Mouse (Mus musculus) heart, embryonic 15.5 days (tissue): Measurements from ENCODE around the gene Usp3. TPM values are rescaled to one million over a fixed set of nuclear protein-coding genes. Genes with fewer than 3 reads are reported as not detected.

Experiments used
- ATAC-seq: fragments of 200-750 bp; cut with Nextera tagmentation; replicated peaks from 2 replicates; pipeline ENCODE4 v1.8.0; 2017; ENCODE audit warnings: low read depth, moderate TSS enrichment; ENCODE audit not compliant: insufficient number of reproducible peaks, insufficient read depth, low FRiP score
- H3K27ac ChIP-seq: fragments of 300-500 bp; sonication (generic); 2 replicates; pipeline ENCODE4 v1.5.1; 2015; ENCODE audit warnings: mild to moderate bottlenecking, inconsistent platforms
- H3K27me3 ChIP-seq: fragments of 300-500 bp; sonication (generic); 2 replicates; pipeline ENCODE4 v1.6.1; 2015; ENCODE audit warnings: inconsistent platforms
- H3K36me3 ChIP-seq: fragments of 300-500 bp; sonication (generic); 2 replicates; pipeline ENCODE4 v1.6.1; 2015; ENCODE audit warnings: mild to moderate bottlenecking, inconsistent platforms
- H3K4me1 ChIP-seq: fragments of 300-500 bp; sonication (generic); replicated peaks from 2 replicates; pipeline ENCODE4 v1.6.1; 2015; ENCODE audit warnings: inconsistent platforms
- H3K4me2 ChIP-seq: fragments of 300-500 bp; sonication (generic); 2 replicates; pipeline ENCODE4 v1.6.1; 2015; ENCODE audit warnings: inconsistent platforms, mild to moderate bottlenecking, moderate library complexity
- H3K4me3 ChIP-seq: fragments of 300-500 bp; sonication (generic); 2 replicates; pipeline ENCODE4 v1.5.1; 2015; ENCODE audit warnings: mild to moderate bottlenecking, inconsistent platforms
- H3K9ac ChIP-seq: fragments of 300-500 bp; sonication (generic); 2 replicates; pipeline ENCODE4 v1.6.1; 2015; ENCODE audit warnings: mild to moderate bottlenecking, inconsistent platforms
- H3K9me3 ChIP-seq: fragments of 300-500 bp; sonication (generic); replicated peaks from 2 replicates; pipeline ENCODE4 v1.6.1; 2016; ENCODE audit warnings: inconsistent platforms
- WGBS: fragments of 180-500 bp; shearing (Covaris S2); methylation state at CpG from one replicate; pipeline ENCODE4 v1.1.7; 2015; ENCODE audit warnings: mixed read lengths; 5-methylcytosine and 5-hydroxymethylcytosine counted together
- polyA plus RNA-seq: library from polyadenylated mRNA; unstranded; fragments of >200 nt; fragmentation: Nextera tagmentation; extraction: Ambion mirVana; gene quantifications from 2 replicates; pipeline ENCODE4 v1.2.1, GENCODE M21; 2015

The Usp3 gene
- polyA plus RNA-seq, 1 experiment from 2014 or later: 30.5 TPM

DNA sequence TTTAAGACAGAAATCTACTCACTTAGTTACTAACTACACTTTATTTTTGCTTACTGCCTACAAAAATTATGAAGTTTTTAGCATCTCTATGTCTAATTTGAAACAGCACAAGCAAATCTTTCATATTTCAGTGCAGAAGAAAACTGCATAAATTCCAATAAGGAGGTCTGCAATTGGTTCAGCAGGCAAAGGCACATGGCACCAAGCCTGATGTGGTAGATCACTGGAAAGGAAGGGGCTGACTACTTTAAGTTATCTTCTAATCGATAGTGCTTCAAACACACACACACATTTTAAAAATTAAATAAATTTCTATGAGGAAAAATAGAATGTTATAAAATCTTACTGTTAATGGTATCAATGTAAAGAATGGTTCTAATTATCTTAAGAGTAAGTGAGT is 5.9 kb downstream of the Usp3 start:
- no peak for ATAC-seq
- Histone ChIP-seq H3K4me2 (no peak overlapping the region), H3K27ac (no peak overlapping the region), H3K9me3 (no peaks in the 10 kb centered on the region), H3K36me3 (no peaks in the 10 kb centered on the region), H3K9ac (no peak overlapping the region), H3K4me1 (peaks cover 20% of the 10 kb centered on the region), H3K4me3 (no peak overlapping the region), H3K27me3 (no peaks in the 10 kb centered on the region)
- WGBS: 72% methylated on average over 1 of the region's 1 CpGs

DNA sequence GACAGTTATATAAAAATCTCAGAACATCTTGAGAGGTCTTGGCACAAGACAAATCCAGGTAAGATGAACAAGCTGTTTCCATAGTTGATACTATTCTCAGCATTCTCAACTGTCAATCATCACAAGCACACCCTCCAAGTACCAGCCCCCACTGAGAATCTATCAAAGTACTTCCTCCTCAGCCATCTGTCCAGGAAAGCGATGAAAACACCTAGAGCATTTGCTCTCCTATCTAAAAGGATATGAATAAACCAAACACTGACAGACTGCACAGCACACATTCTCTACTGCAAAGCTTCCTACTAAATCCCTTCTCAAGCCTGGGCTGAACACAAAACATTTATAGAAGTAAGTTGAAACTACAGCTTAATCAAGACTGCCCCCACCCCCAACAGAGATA is 6.4 kb downstream of the Usp3 start:
- H3K36me3 ChIP-seq: no peaks in the 10 kb centered on the region
- no peak overlapping the region for H3K9ac ChIP-seq
- no peaks in the 10 kb centered on the region for H3K27me3 ChIP-seq
- H3K4me2 ChIP-seq: no peak overlapping the region
- no peaks in the 10 kb centered on the region for H3K9me3 ChIP-seq
- peak overlapping the region; percentile 27; the same call in 1 of the 2 replicates for H3K27ac ChIP-seq
- 11% methylated on average over 1 of the region's 1 CpGs for WGBS
- peaks cover 20% of the 10 kb centered on the region for H3K4me1 ChIP-seq
- no peak for ATAC-seq
- no peak overlapping the region for H3K4me3 ChIP-seq

DNA sequence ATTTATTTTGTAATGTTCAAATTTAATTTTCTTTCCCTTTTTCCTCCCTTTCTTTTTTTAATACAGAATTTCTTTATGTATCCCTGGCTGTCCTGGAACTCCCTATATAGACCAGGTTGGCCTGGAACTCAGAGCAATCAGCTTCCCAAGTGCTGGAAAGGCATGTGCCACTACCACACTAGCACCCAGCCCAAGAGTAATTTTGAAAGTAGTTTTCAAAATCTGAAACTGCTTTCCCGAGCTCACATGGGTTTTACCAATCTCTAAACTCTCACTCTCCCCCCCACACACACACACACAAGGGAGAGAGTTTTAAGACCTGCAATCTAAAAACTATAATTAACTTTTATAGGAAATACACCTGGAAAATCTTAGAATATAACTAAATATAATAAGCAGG is 7.8 kb downstream of the Usp3 start:
- H3K27me3 ChIP-seq: no peaks in the 10 kb centered on the region
- WGBS: 49% methylated on average over 1 of the region's 1 CpGs
- H3K4me1 ChIP-seq: peaks cover 11% of the 10 kb centered on the region
- no peak for ATAC-seq
- H3K27ac ChIP-seq: no peak overlapping the region
- H3K9ac ChIP-seq: no peak overlapping the region
- no peak overlapping the region for H3K4me2 ChIP-seq
- H3K9me3 ChIP-seq: no peaks in the 10 kb centered on the region
- H3K36me3 ChIP-seq: no peaks in the 10 kb centered on the region
- no peak overlapping the region for H3K4me3 ChIP-seq

DNA sequence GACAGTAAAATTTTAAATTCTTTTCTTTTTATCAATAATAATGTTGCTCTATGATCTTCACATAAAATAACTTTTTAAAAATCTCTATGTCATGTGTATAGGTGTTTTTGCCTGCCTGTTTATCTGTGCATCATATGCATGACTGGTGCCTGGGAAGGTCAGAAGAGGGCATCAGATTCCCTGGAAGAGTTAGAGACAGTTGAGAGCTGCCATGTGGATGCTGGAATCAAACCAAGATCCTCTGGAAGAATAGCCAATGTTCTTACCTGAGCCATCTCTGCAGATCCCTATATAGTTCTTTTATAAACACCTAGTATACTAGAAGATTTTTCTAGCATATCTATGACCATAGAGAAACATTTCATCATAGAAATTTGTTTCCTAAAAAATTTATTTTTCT is 8.8 kb downstream of the Usp3 start:
- Histone ChIP-seq H3K36me3 (no peaks in the 10 kb centered on the region), H3K4me1 (peaks cover 8% of the 10 kb centered on the region), H3K27ac (no peak overlapping the region), H3K4me3 (no peak overlapping the region), H3K9ac (no peak overlapping the region), H3K27me3 (no peaks in the 10 kb centered on the region), H3K4me2 (no peak overlapping the region), H3K9me3 (no peaks in the 10 kb centered on the region)
- ATAC-seq: no peak

DNA sequence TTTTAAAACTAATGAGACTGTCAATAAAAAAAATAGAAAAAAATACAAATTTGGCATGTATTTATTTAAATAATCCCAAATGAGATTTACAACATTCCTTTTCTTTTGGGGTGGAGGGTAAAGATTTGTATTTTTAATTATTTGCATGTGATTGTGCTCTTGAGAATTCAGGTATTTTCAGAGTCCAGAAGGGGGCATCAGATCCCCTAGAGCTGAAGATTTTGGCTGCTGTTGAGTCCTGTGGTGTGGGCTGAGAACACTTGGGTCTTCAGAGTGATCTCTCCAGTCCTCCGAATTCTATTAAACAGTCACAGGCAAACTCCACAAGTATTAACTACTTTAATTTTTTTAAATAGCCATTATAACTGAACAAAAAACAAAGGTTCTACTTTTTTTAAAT is 9.7 kb downstream of the Usp3 start:
- H3K36me3 ChIP-seq: no peaks in the 10 kb centered on the region
- ATAC-seq: no peak
- WGBS: 83% methylated on average over 1 of the region's 1 CpGs

DNA sequence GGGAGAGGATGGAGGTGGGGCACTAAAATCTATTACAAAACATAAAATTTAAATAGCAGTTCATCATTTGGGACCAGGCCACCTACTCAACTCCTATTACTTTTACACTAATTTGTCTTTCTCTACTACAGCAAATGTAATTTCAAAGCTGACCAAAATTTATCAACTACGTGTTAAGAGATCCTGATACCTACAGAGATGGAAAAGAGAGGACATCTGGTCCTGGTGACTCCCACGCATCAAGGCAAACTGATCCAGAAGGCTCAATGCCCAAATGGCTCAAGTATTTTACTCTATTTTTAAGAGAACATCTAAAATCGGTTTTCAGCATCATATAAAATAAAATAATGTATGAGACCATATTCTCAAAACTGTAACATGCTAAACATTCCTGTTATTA is 11.2 kb downstream of the Usp3 start:
- ATAC-seq: no peak
- Histone ChIP-seq H3K4me2 (no peak overlapping the region), H3K27me3 (no peaks in the 10 kb centered on the region), H3K9ac (no peak overlapping the region), H3K9me3 (no peaks in the 10 kb centered on the region), H3K4me1 (peaks cover 4% of the 10 kb centered on the region), H3K4me3 (no peak overlapping the region), H3K36me3 (no peaks in the 10 kb centered on the region), H3K27ac (no peak overlapping the region)
- 78% methylated on average over 3 of the region's 3 CpGs for WGBS

More for the DNA sequence above, 9.7 kb downstream of the Usp3 start:
- H3K4me3 ChIP-seq: no peak overlapping the region
- H3K9me3 ChIP-seq: no peaks in the 10 kb centered on the region
- H3K27me3 ChIP-seq: no peaks in the 10 kb centered on the region
- no peak overlapping the region for H3K4me2 ChIP-seq
- no peak overlapping the region for H3K27ac ChIP-seq
- peaks cover 8% of the 10 kb centered on the region for H3K4me1 ChIP-seq
- no peak overlapping the region for H3K9ac ChIP-seq

DNA sequence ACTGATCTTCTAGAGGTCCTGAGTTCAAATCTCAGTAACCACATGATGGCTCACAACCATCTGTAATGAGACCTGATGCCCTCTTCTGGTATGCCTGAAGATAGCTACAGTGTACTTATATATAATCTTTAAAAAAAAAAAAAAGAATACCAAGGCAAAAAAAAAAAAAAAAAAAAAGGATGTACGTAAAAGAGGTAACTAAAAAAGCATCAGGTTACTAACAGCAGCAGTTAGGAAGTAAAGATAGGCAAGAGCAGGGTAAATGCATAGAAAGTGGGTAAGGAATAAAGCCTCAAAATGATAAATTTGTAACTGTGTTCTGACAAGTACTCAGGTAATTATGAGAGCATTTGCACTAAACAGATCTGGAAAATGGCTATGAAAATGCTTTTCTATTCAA is 12.2 kb downstream of the Usp3 start:
- H3K4me3 ChIP-seq: no peak overlapping the region
- H3K27me3 ChIP-seq: no peaks in the 10 kb centered on the region
- H3K9me3 ChIP-seq: no peaks in the 10 kb centered on the region
- 78% methylated on average over 1 of the region's 1 CpGs for WGBS
- H3K4me1 ChIP-seq: peaks cover 2% of the 10 kb centered on the region; the same call in 1 of the 2 replicates
- no peak overlapping the region for H3K9ac ChIP-seq
- no peak overlapping the region for H3K27ac ChIP-seq
- no peak overlapping the region for H3K4me2 ChIP-seq
- no peak for ATAC-seq
- no peaks in the 10 kb centered on the region for H3K36me3 ChIP-seq

DNA sequence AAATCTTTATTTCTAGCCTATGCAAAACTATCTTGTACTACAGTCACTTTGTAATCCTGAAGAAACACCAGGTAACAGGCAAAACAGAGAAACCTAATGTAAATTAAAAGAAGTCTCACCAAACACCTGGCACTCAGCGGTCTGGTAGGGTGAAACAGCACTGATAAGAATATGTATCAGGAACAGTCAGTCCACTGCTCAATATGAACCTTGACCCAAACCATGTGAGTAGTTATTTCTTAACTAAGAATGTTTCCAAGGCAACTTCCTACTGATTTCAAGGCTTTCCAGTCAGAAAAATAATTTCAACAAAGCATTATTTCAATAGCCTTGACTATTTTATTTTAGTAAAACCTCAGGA is 17.1 kb downstream of the Usp3 start:
- peaks cover 11% of the 10 kb centered on the region; the same call in 1 of the 2 replicates for H3K4me1 ChIP-seq
- WGBS: 36% methylated on average over 1 of the region's 1 CpGs
- no peak overlapping the region for H3K4me2 ChIP-seq
- H3K4me3 ChIP-seq: no peak overlapping the region
- H3K9ac ChIP-seq: no peak overlapping the region
- ATAC-seq: no peak
- no peaks in the 10 kb centered on the region for H3K36me3 ChIP-seq
- H3K27ac ChIP-seq: no peak overlapping the region
- H3K27me3 ChIP-seq: no peaks in the 10 kb centered on the region
- no peaks in the 10 kb centered on the region for H3K9me3 ChIP-seq

DNA sequence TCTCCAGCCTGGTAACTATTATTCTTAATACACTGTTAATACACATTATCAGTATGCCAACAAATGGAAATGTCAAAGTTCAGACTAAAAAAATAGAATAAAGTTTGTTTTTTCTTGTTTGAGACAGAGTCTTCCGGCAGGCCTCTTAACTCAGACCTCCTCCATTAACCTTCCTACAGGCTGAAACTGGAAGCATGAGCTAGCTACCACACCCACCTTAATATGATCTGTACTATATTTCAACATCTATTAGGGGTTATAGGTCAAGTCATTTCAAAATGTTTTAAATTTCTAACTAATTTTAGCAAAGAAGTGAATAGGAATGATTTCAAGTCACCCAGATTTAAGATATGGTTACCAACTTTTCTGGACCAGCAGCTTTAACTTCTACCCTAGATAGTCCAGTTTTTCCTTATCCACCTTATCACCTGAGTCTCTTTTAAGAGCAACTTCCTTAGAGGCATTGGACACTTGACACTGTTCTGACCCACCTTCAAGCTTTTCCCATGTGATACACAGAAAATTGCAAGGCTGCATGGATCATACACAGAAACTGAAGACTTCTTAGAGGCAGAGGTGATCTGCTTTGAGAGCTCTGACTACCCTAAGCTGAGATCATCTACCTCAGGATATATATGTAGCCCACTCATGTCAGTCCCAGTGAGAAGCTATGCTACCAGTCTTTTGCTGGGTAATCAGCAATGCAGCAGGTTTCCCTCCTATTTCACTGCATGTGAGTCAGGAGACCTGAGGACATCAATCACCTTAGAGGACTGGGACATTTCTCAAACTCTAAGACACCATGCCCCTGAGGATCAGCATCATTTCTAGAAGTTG is 17.7 kb downstream of the Usp3 start:
- no peak for ATAC-seq
- Histone ChIP-seq H3K4me2 (no peak overlapping the region), H3K9ac (no peak overlapping the region), H3K4me1 (peaks cover 11% of the 10 kb centered on the region; the same call in 1 of the 2 replicates), H3K4me3 (no peak overlapping the region), H3K27ac (no peak overlapping the region), H3K36me3 (no peaks in the 10 kb centered on the region), H3K27me3 (no peaks in the 10 kb centered on the region), H3K9me3 (no peaks in the 10 kb centered on the region)
- 78% methylated on average over 1 of the region's 1 CpGs for WGBS

DNA sequence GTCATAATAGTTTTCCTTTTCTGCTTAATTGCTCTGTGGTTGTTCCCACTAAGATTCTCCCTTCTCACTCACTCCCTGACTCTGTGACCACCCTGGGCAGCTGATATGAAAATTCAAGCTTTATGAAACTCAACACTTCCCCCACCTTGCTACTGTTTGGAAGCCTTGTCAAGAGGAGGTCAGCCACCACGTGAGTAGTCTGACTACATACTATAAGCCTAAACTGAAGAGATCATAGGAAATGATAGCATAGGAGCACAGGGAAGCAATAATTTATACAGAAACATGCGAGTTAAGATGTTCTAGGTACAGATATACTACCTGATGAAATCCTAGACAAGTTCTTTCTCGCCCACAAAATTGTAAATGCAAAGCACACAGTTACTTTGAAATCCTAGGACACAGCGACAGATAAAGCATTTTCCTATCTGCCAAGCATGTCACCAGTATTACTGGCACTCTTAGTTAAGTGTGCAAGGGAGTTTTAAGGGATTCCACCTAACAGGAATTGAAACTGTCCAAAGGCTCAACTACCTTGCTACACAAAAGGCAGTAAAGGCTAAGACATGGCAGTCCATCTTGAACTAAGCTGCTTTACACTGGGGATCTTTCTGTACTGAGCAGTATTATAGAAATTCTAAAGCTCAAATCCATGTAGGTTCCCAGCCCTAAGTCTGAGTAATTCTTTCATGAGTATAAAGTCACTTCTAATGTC is 20.8 kb downstream of the Usp3 start:
- 65% methylated on average over 4 of the region's 4 CpGs for WGBS
- no peak overlapping the region for H3K27ac ChIP-seq
- no peaks in the 10 kb centered on the region for H3K9me3 ChIP-seq
- no peak overlapping the region for H3K4me2 ChIP-seq
- no peak for ATAC-seq
- peaks cover 11% of the 10 kb centered on the region for H3K4me1 ChIP-seq
- no peaks in the 10 kb centered on the region for H3K36me3 ChIP-seq
- H3K4me3 ChIP-seq: no peak overlapping the region
- no peak overlapping the region for H3K9ac ChIP-seq
- no peaks in the 10 kb centered on the region for H3K27me3 ChIP-seq

DNA sequence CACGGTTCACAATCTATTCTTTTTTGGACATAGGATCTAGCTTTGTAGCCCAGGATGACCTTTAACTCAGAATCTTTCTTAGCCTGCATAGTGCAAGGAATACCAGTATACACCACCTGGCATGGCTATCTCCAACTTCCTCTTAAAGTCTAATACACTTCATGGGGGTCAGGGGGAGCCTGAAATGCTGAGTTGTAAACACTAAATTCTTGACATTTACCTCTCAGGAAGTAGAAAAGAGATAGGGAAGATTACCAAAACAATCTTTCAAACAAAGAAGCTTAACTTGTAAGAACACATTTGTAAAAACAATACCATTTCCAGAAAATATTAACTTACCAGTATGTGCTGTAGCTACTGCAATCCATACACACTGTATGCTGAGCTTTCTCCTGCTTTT is 30.7 kb downstream of the Usp3 start:
- 65% methylated on average over 1 of the region's 1 CpGs for WGBS
- peaks cover 18% of the 10 kb centered on the region for H3K4me1 ChIP-seq
- ATAC-seq: no peak
- H3K9me3 ChIP-seq: no peaks in the 10 kb centered on the region
- H3K9ac ChIP-seq: no peak overlapping the region
- no peak overlapping the region for H3K4me2 ChIP-seq
- no peak overlapping the region for H3K4me3 ChIP-seq
- no peaks in the 10 kb centered on the region for H3K36me3 ChIP-seq
- no peaks in the 10 kb centered on the region for H3K27me3 ChIP-seq
- no peak overlapping the region for H3K27ac ChIP-seq

DNA sequence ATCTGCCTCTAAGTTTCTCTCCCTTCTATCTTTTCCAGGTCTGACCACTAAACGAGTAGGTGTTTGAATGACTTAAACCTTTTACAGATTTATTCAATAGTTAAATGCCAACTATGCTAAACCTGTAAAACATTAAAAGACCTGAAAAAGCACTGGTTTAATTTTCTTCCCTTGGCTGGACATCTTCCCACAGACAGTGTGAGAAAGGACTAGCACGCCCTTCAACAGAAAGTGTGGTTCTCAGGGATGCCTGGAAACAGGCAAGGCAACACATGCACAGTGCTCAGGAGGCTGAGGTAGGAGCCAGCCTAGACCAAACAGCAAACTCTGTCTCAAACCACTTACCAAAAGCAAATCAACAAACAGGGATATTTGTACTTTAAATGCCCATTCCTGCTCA is 31.4 kb downstream of the Usp3 start:
- WGBS: 89% methylated on average over 2 of the region's 2 CpGs
- H3K27me3 ChIP-seq: no peaks in the 10 kb centered on the region
- no peak overlapping the region for H3K4me2 ChIP-seq
- H3K9ac ChIP-seq: no peak overlapping the region
- no peak overlapping the region for H3K4me3 ChIP-seq
- H3K27ac ChIP-seq: no peak overlapping the region
- H3K36me3 ChIP-seq: no peaks in the 10 kb centered on the region
- no peak for ATAC-seq
- no peaks in the 10 kb centered on the region for H3K9me3 ChIP-seq
- peaks cover 18% of the 10 kb centered on the region for H3K4me1 ChIP-seq
